ENCODE assay signal across 8 mouse cellular contexts in genomic region chr11:70230239-70230727, GRCm38 (mm10). TPM values are rescaled to one million over a fixed set of nuclear protein-coding genes. Genes with fewer than 3 reads are reported as not detected.
DNase-seq lines count a peak whose midpoint lies in the region; ATAC-seq lines count a peak whose summit lies in the region.

No protein-coding gene starts in this region.

- peak overlapping the region; percentile 21; the same call in 1 of the 2 replicates for H3K4me3 ChIP-seq in hindbrain, embryonic 16.5 days (ENCODE audit: low read length)
- H3K4me3 ChIP-seq in limb, embryonic 11.5 days (ENCODE audit: low read depth, low read length), result peak overlapping the region; percentile 21; the same call in 1 of the 2 replicates
- H3K4me3 ChIP-seq in midbrain, embryonic 12.5 days, result peak overlapping the region; percentile 25

- no peaks in the 10 kb centered on the region for H3K9me3 ChIP-seq in hindbrain, embryonic 16.5 days (ENCODE audit: control insufficient read depth, low read length)
- no peaks in the 10 kb centered on the region for H3K9me3 ChIP-seq in limb, embryonic 11.5 days (ENCODE audit: control insufficient read depth, low read length)
- H3K9me3 ChIP-seq in midbrain, embryonic 12.5 days, result no peaks in the 10 kb centered on the region

- no peak overlapping the region for H3K27ac ChIP-seq in hindbrain, embryonic 16.5 days (ENCODE audit: low read depth, low read length)
- no peak overlapping the region for H3K27ac ChIP-seq in limb, embryonic 11.5 days (replicated peaks; ENCODE audit: low read depth, low read length)
- 0 out of 2 replicates have a peak overlapping the region, but pooled peaks have one; percentile 25 for H3K27ac ChIP-seq in midbrain, embryonic 12.5 days (replicated peaks)

- H3K4me1 ChIP-seq in hindbrain, embryonic 16.5 days (ENCODE audit: control insufficient read depth, insufficient read depth, low read depth, low read length), result peaks cover 25% of the 10 kb centered on the region
- peaks cover 20% of the 10 kb centered on the region for H3K4me1 ChIP-seq in limb, embryonic 11.5 days (ENCODE audit: control insufficient read depth, insufficient read depth, low read length)
- peaks cover 38% of the 10 kb centered on the region for H3K4me1 ChIP-seq in midbrain, embryonic 12.5 days

- 1% methylated on average over 32 of the region's 32 CpGs for WGBS in hindbrain, embryonic 16.5 days
- 2% methylated on average over 32 of the region's 32 CpGs for WGBS in limb, embryonic 11.5 days
- WGBS in midbrain, embryonic 12.5 days, result 1% methylated on average over 32 of the region's 32 CpGs

- H3K9ac ChIP-seq in hindbrain, embryonic 16.5 days (ENCODE audit: low read depth, low read length), result no peak overlapping the region
- no peak overlapping the region for H3K9ac ChIP-seq in limb, embryonic 11.5 days (ENCODE audit: low read length)
- H3K9ac ChIP-seq in midbrain, embryonic 12.5 days (replicated peaks), result no peak overlapping the region

- peaks cover 4% of the 10 kb centered on the region for H3K36me3 ChIP-seq in hindbrain, embryonic 16.5 days (ENCODE audit: control insufficient read depth, insufficient read depth, low read length)
- peaks cover 7% of the 10 kb centered on the region; the same call in 1 of the 2 replicates for H3K36me3 ChIP-seq in limb, embryonic 11.5 days (ENCODE audit: control insufficient read depth, insufficient read depth, low read length)
- peaks cover 10% of the 10 kb centered on the region for H3K36me3 ChIP-seq in midbrain, embryonic 12.5 days

- peaks cover 18% of the 10 kb centered on the region for H3K27me3 ChIP-seq in hindbrain, embryonic 16.5 days (replicated peaks; ENCODE audit: control insufficient read depth, insufficient read depth, low read length)
- peaks cover 51% of the 10 kb centered on the region for H3K27me3 ChIP-seq in limb, embryonic 11.5 days (ENCODE audit: control insufficient read depth, insufficient read depth, low read length)
- H3K27me3 ChIP-seq in midbrain, embryonic 12.5 days, result peaks cover 62% of the 10 kb centered on the region

- peak; percentile 29 for ATAC-seq in hindbrain, embryonic 16.5 days
- peak; percentile 27; the same call in 1 of the 2 replicates for ATAC-seq in limb, embryonic 11.5 days (ENCODE audit: insufficient number of reproducible peaks, low FRiP score, low TSS enrichment, low read depth)
- ATAC-seq in midbrain, embryonic 12.5 days (ENCODE audit: low FRiP score, low read depth), result peak; percentile 59

- peak; percentile 72 for DNase-seq in layer of hippocampus, adult 11-12 months (ENCODE audit: low spot score)
- DNase-seq in layer of hippocampus, adult 9-10 months (ENCODE audit: low spot score), result no peak
- peak; percentile 85 to 87 for DNase-seq in cerebellum, postnatal 36 days
- DNase-seq in gastrocnemius, adult 8-10 months (ENCODE audit: low spot score in 2 of 2), result peak; percentile 59 to 71
- DNase-seq in limb, embryonic 11.5 days (ENCODE audit: low spot score), result peak; percentile 94
- DNase-seq in spleen, adult 12 weeks (ENCODE audit: low spot score), result peak; percentile 79

- peak overlapping the region; percentile 45 for H3K4me2 ChIP-seq in hindbrain, embryonic 16.5 days (ENCODE audit: low read length)
- peak overlapping the region; percentile 37; the same call in 1 of the 2 replicates for H3K4me2 ChIP-seq in limb, embryonic 11.5 days (ENCODE audit: low read depth, severe bottlenecking)
- peak overlapping the region; percentile 44 for H3K4me2 ChIP-seq in midbrain, embryonic 12.5 days (replicated peaks)

RNA-seq across cellular contexts. Expression of gene Bcl6b, which starts 0.7 kb away (rescaled TPM):
- 1 to 10 TPM; 1.2 to 3.9 (median 2.3) TPM for total RNA-seq in gastrocnemius, adult 8-10 months (2022)
- polyA plus RNA-seq in hindbrain, embryonic 16.5 days (2015; fragmentation: Nextera tagmentation; extraction: Ambion mirVana), result 5.1 and 6.6 TPM in 2 replicates
- polyA plus RNA-seq in limb, embryonic 11.5 days (2014; fragmentation: Nextera tagmentation; extraction: Ambion mirVana), result 7.3 and 7.5 TPM in 2 replicates
- polyA plus RNA-seq in midbrain, embryonic 12.5 days (2016; fragmentation: Nextera tagmentation; extraction: Ambion mirVana), result 5.2 and 5.4 TPM in 2 replicates

RNA-seq across cellular contexts. Expression of gene 0610010K14Rik, which starts 7.4 kb away (rescaled TPM):
- total RNA-seq in gastrocnemius, adult 8-10 months (2022), result 10 to 100 TPM; 29.8 to 36.3 (median 35.5) TPM
- polyA plus RNA-seq in hindbrain, embryonic 16.5 days (2015; fragmentation: Nextera tagmentation; extraction: Ambion mirVana), result 167 and 175 TPM in 2 replicates
- 216 and 218 TPM in 2 replicates for polyA plus RNA-seq in limb, embryonic 11.5 days (2014; fragmentation: Nextera tagmentation; extraction: Ambion mirVana)
- polyA plus RNA-seq in midbrain, embryonic 12.5 days (2016; fragmentation: Nextera tagmentation; extraction: Ambion mirVana), result 210 and 213 TPM in 2 replicates

RNA-seq across cellular contexts. Expression of gene Gm21988, which starts 9.3 kb away (rescaled TPM):
- 1 to 10 TPM; 1.6 to 3.3 (median 3.0) TPM for total RNA-seq in gastrocnemius, adult 8-10 months (2022)
- 13.8 and 15.7 TPM in 2 replicates for polyA plus RNA-seq in hindbrain, embryonic 16.5 days (2015; fragmentation: Nextera tagmentation; extraction: Ambion mirVana)
- 8.2 and 10.5 TPM in 2 replicates for polyA plus RNA-seq in limb, embryonic 11.5 days (2014; fragmentation: Nextera tagmentation; extraction: Ambion mirVana)
- polyA plus RNA-seq in midbrain, embryonic 12.5 days (2016; fragmentation: Nextera tagmentation; extraction: Ambion mirVana), result 10.5 and 12.4 TPM in 2 replicates

RNA-seq across cellular contexts. Expression of gene Rnasek, which starts 9.4 kb away (rescaled TPM):
- total RNA-seq in gastrocnemius, adult 8-10 months (2022), result 100 to 1,000 TPM in 3 of 4 experiments, 10 to 100 TPM in 1; 92.8 to 127 (median 113) TPM
- polyA plus RNA-seq in hindbrain, embryonic 16.5 days (2015; fragmentation: Nextera tagmentation; extraction: Ambion mirVana), result 416 and 443 TPM in 2 replicates
- polyA plus RNA-seq in limb, embryonic 11.5 days (2014; fragmentation: Nextera tagmentation; extraction: Ambion mirVana), result 94.1 and 94.6 TPM in 2 replicates
- 172 and 188 TPM in 2 replicates for polyA plus RNA-seq in midbrain, embryonic 12.5 days (2016; fragmentation: Nextera tagmentation; extraction: Ambion mirVana)

RNA-seq across cellular contexts. Expression of gene Slc16a13, which starts 9.4 kb away (rescaled TPM):
- total RNA-seq in gastrocnemius, adult 8-10 months (2022), result under 1 TPM; 0.13 to 0.89 (median 0.35) TPM
- polyA plus RNA-seq in hindbrain, embryonic 16.5 days (2015; fragmentation: Nextera tagmentation; extraction: Ambion mirVana), result 11.9 and 15.2 TPM in 2 replicates
- polyA plus RNA-seq in limb, embryonic 11.5 days (2014; fragmentation: Nextera tagmentation; extraction: Ambion mirVana), result 17.0 and 17.8 TPM in 2 replicates
- 19.0 and 19.5 TPM in 2 replicates for polyA plus RNA-seq in midbrain, embryonic 12.5 days (2016; fragmentation: Nextera tagmentation; extraction: Ambion mirVana)
